Mouse (Mus musculus): ENCODE data around the gene Svopl.

Gene Svopl

DNA sequence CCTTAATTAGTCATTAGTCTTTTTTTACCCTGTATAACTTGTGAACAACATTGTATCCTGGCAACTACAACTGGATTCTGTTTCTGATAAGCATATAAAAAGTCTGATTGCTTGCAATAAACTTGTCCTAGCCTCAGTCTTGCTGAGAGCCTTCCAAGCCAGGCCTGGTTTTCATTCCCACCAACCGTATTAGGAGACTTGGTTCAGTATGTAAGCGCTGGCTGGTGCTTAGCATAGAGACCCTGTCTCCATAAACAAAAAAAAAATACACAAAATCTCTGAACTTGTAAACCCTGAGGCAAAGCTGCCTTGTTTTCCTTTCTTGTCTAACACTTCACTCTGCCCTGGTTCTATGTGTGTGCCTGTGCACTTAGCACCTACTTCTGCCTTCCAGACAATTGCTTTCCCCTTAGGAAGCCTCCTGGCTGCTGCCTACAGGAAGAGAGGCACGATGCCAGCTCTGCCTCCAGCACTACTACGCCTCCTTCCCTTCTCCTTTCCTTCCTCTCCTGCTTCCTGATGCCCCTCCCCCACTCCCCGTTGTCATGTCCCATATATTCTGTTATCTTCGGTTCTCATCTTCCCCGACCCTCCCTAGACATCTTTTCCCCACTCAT lies 14.8 kb downstream of the Svopl start:
- DNase-seq: no peak

DNA sequence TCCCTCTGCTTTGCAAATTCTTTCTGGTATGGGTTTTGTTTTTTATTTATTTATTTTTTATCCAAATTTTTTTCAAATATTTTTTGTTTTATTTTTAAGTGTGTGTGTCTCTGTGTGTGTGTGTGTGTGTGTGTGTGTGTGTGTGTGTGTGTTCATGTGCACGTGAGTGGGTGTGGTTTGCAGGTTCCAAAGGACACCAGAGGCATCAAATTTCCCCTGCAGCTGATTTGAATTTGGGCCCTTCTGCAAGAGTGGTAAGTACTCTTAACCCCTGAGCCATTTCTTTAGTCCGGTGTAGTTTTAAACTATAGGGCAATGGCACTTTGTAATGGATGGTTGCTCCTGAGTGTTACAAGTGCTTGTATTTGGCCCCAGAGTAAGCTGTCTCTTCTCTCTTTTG lies 18.6 kb downstream of the Svopl start:
- DNase-seq: no peak

DNA sequence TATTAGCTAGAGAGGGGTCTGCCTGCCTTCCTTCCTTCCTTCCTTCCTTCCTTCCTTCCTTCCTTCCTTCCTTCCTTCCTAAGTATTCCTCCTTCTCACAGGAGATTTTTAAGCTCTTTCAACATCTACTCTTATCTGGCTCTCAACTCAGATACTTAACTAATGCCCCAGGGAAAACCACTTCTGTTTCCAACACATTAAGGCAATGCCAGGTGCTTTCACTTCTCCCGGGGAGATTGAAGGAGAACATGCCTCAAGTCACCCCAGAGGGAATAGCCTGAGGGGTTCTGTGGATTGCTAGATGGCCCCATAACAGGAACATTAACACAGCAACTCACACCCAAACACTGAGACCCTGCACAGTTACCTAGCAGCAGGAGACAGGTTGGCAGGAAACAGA lies 19.0 kb downstream of the Svopl start:
- no peak for DNase-seq

GRCm38 (mm10) chr6:38023284-38023683 lies 23.5 kb downstream of the Svopl start:
- no peak for DNase-seq

GRCm38 (mm10) chr6:38021406-38021805 lies 25.4 kb downstream of the Svopl start:
- DNase-seq: no peak

DNA sequence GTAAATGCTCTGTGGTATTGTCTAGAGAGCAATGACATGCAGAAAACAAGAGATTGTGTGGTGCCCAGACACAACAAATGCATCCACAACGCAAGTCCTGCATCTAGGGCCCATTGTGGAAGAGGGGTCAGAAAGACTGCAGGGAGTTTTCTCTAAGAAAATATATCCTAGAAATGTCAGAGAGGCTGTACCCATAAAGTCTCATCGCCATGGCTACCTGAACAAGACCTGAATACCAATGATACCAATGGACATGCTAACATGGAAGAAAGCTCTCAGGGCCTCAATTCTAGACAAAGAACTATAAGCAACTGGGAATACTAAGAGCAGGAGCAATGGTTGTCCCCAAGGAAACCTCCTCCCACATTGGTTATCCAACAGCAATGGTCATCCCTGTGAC lies 34.0 kb downstream of the Svopl start:
- DNase-seq: no peak

DNA sequence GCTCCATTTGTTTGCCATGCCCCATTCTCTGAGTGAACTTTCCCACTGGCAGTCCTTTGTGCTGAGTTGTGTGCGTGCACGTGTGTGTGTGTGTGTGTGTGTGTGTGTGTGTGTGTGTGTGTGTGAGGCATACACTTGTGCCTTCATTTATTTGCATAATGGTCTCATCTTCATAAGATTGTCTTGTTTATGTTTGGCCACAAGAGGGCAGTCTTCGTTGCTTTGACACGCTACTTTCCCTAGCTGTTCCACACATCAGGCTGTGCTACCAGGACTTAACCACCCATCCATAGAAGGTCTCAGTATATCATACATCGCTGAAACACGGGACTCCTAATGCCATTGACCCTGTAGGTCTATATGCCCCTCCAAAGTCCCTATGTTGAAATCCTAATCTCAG lies 39.3 kb downstream of the Svopl start:
- peak; percentile 63 to 64 for DNase-seq

- no peak for DNase-seq
Observed at GRCm38 (mm10) chr6:37967386-37967785, 79.4 kb downstream of the Svopl start.

DNA sequence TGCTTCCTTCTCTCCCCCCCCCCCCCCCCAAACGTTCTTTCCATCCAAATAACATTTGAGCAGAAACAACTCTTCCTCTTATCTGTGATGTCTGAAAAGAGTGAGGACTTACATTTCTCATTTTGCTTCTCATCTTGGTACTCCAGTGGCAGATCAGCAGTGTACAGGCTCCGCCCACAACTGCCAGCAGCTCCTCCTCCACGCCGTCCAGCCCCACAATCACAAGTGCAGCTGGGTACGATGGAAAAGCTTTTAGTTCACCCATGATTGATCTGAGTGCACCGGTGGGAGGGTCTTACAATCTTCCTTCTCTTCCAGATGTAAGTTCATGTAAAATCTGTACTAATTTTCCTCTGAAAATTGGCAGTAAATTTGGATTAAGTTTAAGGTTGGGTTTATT lies 95.5 kb downstream of the Svopl start:
- DNase-seq: no peak

- DNase-seq: no peak
Observed at GRCm38 (mm10) chr6:37936498-37936897, 110.3 kb downstream of the Svopl start.
